Mouse (Mus musculus) ES-Bruce4 (cell line): ENCODE data around the gene Zfp593. TPM values are rescaled to one million over a fixed set of nuclear protein-coding genes. Genes with fewer than 3 reads are reported as not detected.

Experiments
- H3K27ac ChIP-seq: 2 replicates; pipeline ENCODE4 v1.5.1; 2012; ENCODE audit warnings: low read length, inconsistent platforms; ENCODE audit not compliant: insufficient read depth
- H3K27me3 ChIP-seq: 2 replicates; pipeline ENCODE4 v1.6.1; 2012; ENCODE audit warnings: mild to moderate bottlenecking, low read length, inconsistent platforms; ENCODE audit not compliant: control insufficient read depth, poor library complexity, insufficient read depth, severe bottlenecking
- H3K36me3 ChIP-seq: 2 replicates; pipeline ENCODE4 v1.6.1; 2012; ENCODE audit warnings: inconsistent platforms, mild to moderate bottlenecking, low read length, moderate library complexity; ENCODE audit not compliant: control insufficient read depth, poor library complexity, insufficient read depth, severe bottlenecking
- H3K4me1 ChIP-seq: one replicate; pipeline ENCODE4 v1.8.1; 2011; ENCODE audit warnings: low read length; ENCODE audit not compliant: control insufficient read depth, insufficient read depth
- H3K4me3 ChIP-seq: 2 replicates; pipeline ENCODE4 v1.5.1; 2011; ENCODE audit warnings: low read depth, mild to moderate bottlenecking, low read length
- H3K9ac ChIP-seq: 2 replicates; pipeline ENCODE4 v1.6.1; 2012; ENCODE audit warnings: low read depth, mild to moderate bottlenecking, inconsistent platforms; ENCODE audit not compliant: poor library complexity, severe bottlenecking
- H3K9me3 ChIP-seq: replicated peaks from 2 replicates; pipeline ENCODE4 v1.6.1; 2012; ENCODE audit warnings: mild to moderate bottlenecking, low read length, inconsistent platforms; ENCODE audit not compliant: control insufficient read depth, poor library complexity, insufficient read depth, severe bottlenecking
- CTCF ChIP-seq: IDR thresholded peaks from one replicate; pipeline ENCODE4 v1.8.1; 2011; ENCODE audit warnings: low read depth, low read length
- EP300 ChIP-seq: IDR thresholded peaks from 2 replicates; pipeline ENCODE4 v1.6.1; 2011; ENCODE audit warnings: low read depth, low read length; ENCODE audit not compliant: insufficient read depth
- POLR2A ChIP-seq: IDR thresholded peaks from one replicate; pipeline ENCODE4 v1.8.1; 2011; ENCODE audit warnings: low read length; ENCODE audit not compliant: insufficient read depth
- polyA plus RNA-seq: library from polyadenylated mRNA; stranded (reverse); fragments of >200 nt; gene quantifications from 2 replicates; pipeline ENCODE4 v1.2.4, GENCODE M21; 2011; ENCODE audit warnings: low read depth; ENCODE audit not compliant: missing spikeins, insufficient read depth, insufficient read length

Gene Zfp593
- polyA plus RNA-seq, 1 experiment, result 17.2 TPM

GRCm38 (mm10) chr4:134237582-134238278 is 7.7 kb downstream of the Zfp593 start:
- Histone ChIP-seq H3K36me3 (no peaks in the 10 kb centered on the region), H3K9me3 (no peaks in the 10 kb centered on the region), H3K27ac (no peak overlapping the region), H3K4me3 (peak overlapping the region; percentile 72), H3K27me3 (no peaks in the 10 kb centered on the region), H3K4me1 (peaks cover 5% of the 10 kb centered on the region), H3K9ac (peak overlapping the region; percentile 39)
- TF ChIP-seq EP300, result no peak
- no peak for TF ChIP-seq POLR2A
- TF ChIP-seq CTCF, result no peak

GRCm38 (mm10) chr4:134234876-134235275 is 10.5 kb downstream of the Zfp593 start:
- no peak overlapping the region for H3K9ac ChIP-seq
- no peaks in the 10 kb centered on the region for H3K27me3 ChIP-seq
- no peaks in the 10 kb centered on the region for H3K9me3 ChIP-seq
- no peak overlapping the region for H3K4me3 ChIP-seq
- TF ChIP-seq EP300, result no peak
- no peak for TF ChIP-seq CTCF
- TF ChIP-seq POLR2A, result no peak
- no peaks in the 10 kb centered on the region for H3K36me3 ChIP-seq
- peaks cover 5% of the 10 kb centered on the region for H3K4me1 ChIP-seq
- H3K27ac ChIP-seq, result no peak overlapping the region

- TF ChIP-seq CTCF, result no peak
- no peak for TF ChIP-seq POLR2A
- no peak for TF ChIP-seq EP300
- no peak overlapping the region for H3K27ac ChIP-seq
- no peak overlapping the region for H3K9ac ChIP-seq
- H3K36me3 ChIP-seq, result no peaks in the 10 kb centered on the region
- H3K4me3 ChIP-seq, result no peak overlapping the region
- H3K27me3 ChIP-seq, result no peaks in the 10 kb centered on the region
- H3K4me1 ChIP-seq, result no peaks in the 10 kb centered on the region
- H3K9me3 ChIP-seq, result no peaks in the 10 kb centered on the region
These were observed 15.0 kb downstream of the Zfp593 start for GRCm38 (mm10) chr4:134230431-134230830.

GRCm38 (mm10) chr4:134227194-134227593 is 18.2 kb downstream of the Zfp593 start, which contains the start of gene Catsper4:
TSS of gene Catsper4 (minus strand) at chr4:134227383.
- TF ChIP-seq CTCF (no peak), POLR2A (no peak), EP300 (no peak)
- no peaks in the 10 kb centered on the region for H3K36me3 ChIP-seq

GRCm38 (mm10) chr4:134222793-134223600 is 22.4 kb downstream of the Zfp593 start:
- Histone ChIP-seq H3K27ac (no peak overlapping the region), H3K36me3 (no peaks in the 10 kb centered on the region), H3K9ac (no peak overlapping the region), H3K4me3 (no peak overlapping the region), H3K27me3 (no peaks in the 10 kb centered on the region), H3K4me1 (no peaks in the 10 kb centered on the region), H3K9me3 (no peaks in the 10 kb centered on the region)
- TF ChIP-seq CTCF (no peak), POLR2A (no peak), EP300 (no peak)

More at GRCm38 (mm10) chr4:134227194-134227593, 18.2 kb downstream of the Zfp593 start, which contains the start of gene Catsper4:
- Histone ChIP-seq H3K27ac (no peak within 1 kb of the TSS), H3K27me3 (no peaks in the 10 kb centered on the region), H3K4me1 (no peaks in the 10 kb centered on the region), H3K9me3 (no peaks in the 10 kb centered on the region), H3K4me3 (no peak within 1 kb of the TSS), H3K9ac (no peak within 1 kb of the TSS)

- no peak overlapping the region for H3K27ac ChIP-seq
- no peak overlapping the region for H3K4me3 ChIP-seq
- TF ChIP-seq POLR2A (no peak), EP300 (no peak), CTCF (no peak)
These were observed 38.8 kb downstream of the Zfp593 start for GRCm38 (mm10) chr4:134206488-134207053.

More at GRCm38 (mm10) chr4:134206488-134207053, 38.8 kb downstream of the Zfp593 start:
- Histone ChIP-seq H3K9me3 (no peaks in the 10 kb centered on the region), H3K27me3 (no peaks in the 10 kb centered on the region), H3K9ac (no peak overlapping the region), H3K4me1 (no peaks in the 10 kb centered on the region), H3K36me3 (no peaks in the 10 kb centered on the region)
